19 mouse cellular contexts compared by ENCODE assay signal in the genomic region with DNA sequence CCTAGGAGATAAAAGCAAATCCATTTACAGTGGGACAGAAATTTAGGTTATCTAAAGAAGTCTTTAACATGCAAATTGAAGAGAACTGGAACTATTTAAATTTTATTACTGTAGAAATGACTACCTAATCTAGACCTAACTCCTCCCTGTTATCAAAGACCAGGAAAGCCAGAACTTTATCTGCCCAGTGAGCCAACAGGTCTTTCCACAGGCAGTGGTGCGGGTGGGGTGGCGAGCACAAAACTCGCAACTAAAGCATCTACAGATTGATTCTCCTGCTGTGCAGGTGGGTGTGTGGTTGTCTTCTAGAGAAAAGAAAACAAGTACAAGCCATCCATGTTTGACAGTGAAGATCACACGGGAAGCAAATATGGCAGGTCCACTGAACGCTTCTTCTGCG.
"Had no signal": no experiment of that assay in that cellular context is flagged by ENCODE, and none has a peak within 500 bp of the region (broad histone marks: within the 10 kb centered on the region; RNA-seq: fewer than 3 reads in every experiment).

No protein-coding gene starts in this region.

- H3K27me3 ChIP-seq: intestine, embryonic 15.5 days; kidney, embryonic 15.5 days; limb, embryonic 12.5 days; limb, embryonic 15.5 days; lung, embryonic 15.5 days; midbrain, embryonic 13.5 days had no signal

- H3K36me3 ChIP-seq: intestine, embryonic 15.5 days; kidney, embryonic 15.5 days; limb, embryonic 12.5 days; limb, embryonic 15.5 days; lung, embryonic 15.5 days had no signal

- DNase-seq: kidney, adult 11 months; kidney, adult 8-10 months; kidney, postnatal 10 days; kidney, postnatal 36 days; layer of hippocampus, postnatal 36 days; left cerebral cortex, postnatal 4 days; thymus, adult 2 months; thymus, postnatal 14 days; thymus, postnatal 4 days had no signal

- H3K4me3 ChIP-seq: intestine, embryonic 15.5 days; kidney, embryonic 15.5 days; left cerebral cortex, adult 2 months; limb, embryonic 12.5 days; limb, embryonic 15.5 days; lung, embryonic 15.5 days; midbrain, embryonic 10.5 days; midbrain, embryonic 13.5 days; myocyte had no signal

- ATAC-seq: intestine, embryonic 15.5 days; midbrain, embryonic 13.5 days; midbrain, embryonic 16.5 days had no signal

- H3K4me2 ChIP-seq: intestine, embryonic 15.5 days; kidney, embryonic 15.5 days; limb, embryonic 12.5 days; limb, embryonic 15.5 days; lung, embryonic 15.5 days; midbrain, embryonic 13.5 days had no signal

- H3K9me3 ChIP-seq: intestine, embryonic 15.5 days; kidney, embryonic 15.5 days; limb, embryonic 12.5 days; limb, embryonic 15.5 days; lung, embryonic 15.5 days; midbrain, embryonic 10.5 days; midbrain, embryonic 13.5 days had no signal

- H3K9ac ChIP-seq: intestine, embryonic 15.5 days; kidney, embryonic 15.5 days; limb, embryonic 12.5 days; limb, embryonic 15.5 days; lung, embryonic 15.5 days; midbrain, embryonic 13.5 days had no signal

- H3K27ac ChIP-seq: intestine, embryonic 15.5 days; kidney, embryonic 15.5 days; left cerebral cortex, adult 2 months; limb, embryonic 12.5 days; limb, embryonic 15.5 days; lung, embryonic 15.5 days; midbrain, embryonic 10.5 days; midbrain, embryonic 13.5 days had no signal

- H3K4me1 ChIP-seq: intestine, embryonic 15.5 days had no signal
